Mouse (Mus musculus) G1E (cell line): Measurements from ENCODE around the gene Psmc2.

Source experiments
- CTCF ChIP-seq: IDR thresholded peaks from 2 replicates; pipeline ENCODE4 v1.5.1; 2012; ENCODE audit warnings: low read depth, low read length, inconsistent platforms, mixed read lengths
- POLR2AphosphoS5 ChIP-seq: IDR thresholded peaks from 2 replicates; pipeline ENCODE4 v1.6.1; 2012; ENCODE audit warnings: low read depth, low read length, inconsistent platforms; ENCODE audit not compliant: insufficient replicate concordance
- TAL1 ChIP-seq: conservative IDR thresholded peaks from 2 replicates; pipeline ENCODE4 v1.6.1; 2012; ENCODE audit warnings: low read depth, low read length, inconsistent platforms, mixed read lengths

- TF ChIP-seq CTCF (no peak), TAL1 (no peak), POLR2AphosphoS5 (no peak)
Measured at GRCm38 (mm10) chr5:21743606-21744005, 41.5 kb upstream of the Psmc2 start.
